Comparison of ENCODE assay signal across 8 mouse cellular contexts in the genomic region with DNA sequence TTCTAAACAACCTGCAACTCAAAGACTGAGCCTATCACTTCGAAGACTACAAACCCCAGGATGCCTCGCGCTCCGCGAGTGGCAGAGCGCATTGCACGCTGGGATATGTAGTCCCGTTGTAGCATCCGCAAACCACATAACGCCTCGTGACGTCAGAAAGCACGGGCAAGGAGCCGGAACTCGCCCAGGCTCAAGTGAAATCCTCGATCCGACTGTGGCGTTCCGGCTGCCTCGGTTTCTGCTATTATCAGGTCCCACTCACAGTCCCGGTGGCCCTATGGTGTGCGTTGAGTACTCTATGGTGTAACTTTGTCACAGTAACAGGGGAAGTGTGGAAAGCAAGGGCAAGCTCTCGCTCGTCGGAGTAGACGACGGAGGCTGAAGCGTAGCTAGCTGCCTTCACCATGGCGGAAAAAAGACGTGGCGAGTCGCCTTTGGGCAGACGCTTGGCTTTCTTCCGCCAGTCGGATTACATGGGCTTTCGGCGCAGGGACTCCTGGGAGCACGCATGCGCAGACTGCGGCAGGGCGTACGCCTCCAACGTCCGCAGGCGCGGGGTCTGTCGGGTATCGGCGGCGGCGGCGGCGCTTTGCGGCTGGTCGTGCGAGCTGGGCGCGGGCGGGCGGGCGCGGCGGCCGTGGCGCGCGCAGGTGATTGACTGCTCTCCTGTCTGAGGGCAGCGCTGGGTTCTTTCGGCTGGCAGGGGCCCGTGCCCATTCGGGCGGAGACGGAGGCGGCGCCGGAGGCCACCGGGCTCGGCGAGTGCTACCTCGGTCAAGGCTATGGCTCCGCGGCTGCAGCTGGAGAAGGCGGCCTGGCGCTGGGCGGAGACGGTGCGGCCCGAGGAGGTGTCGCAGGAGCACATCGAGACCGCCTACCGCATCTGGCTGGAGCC. TPM values are rescaled to one million over a fixed set of nuclear protein-coding genes. Genes with fewer than 3 reads are reported as not detected.
A peak's percentile ranks its signal among the peaks of the same experiment; 100 is the strongest.
DNase-seq lines count a peak whose midpoint lies in the region; ATAC-seq lines count a peak whose summit lies in the region.

Usp48 (plus strand) TSS at position 155 of the 895 bp plus-strand sequence.

- peak; percentile 95 for ATAC-seq in forebrain, embryonic 14.5 days
- ATAC-seq in neural tube, embryonic 15.5 days (ENCODE audit: low FRiP score) = peak; percentile 94

- peak within 1 kb of the TSS; percentile 87 for H3K4me2 ChIP-seq in forebrain, embryonic 14.5 days (ENCODE audit: low read length)
- H3K4me2 ChIP-seq in neural tube, embryonic 15.5 days = peak within 1 kb of the TSS; percentile 94

- peak within 1 kb of the TSS; percentile 81 for H3K4me3 ChIP-seq in forebrain, embryonic 14.5 days (ENCODE audit: low read depth, low read length)
- peak within 1 kb of the TSS; percentile 96 for H3K4me3 ChIP-seq in neural tube, embryonic 15.5 days (replicated peaks)

- under 1% methylated on average over 75 of the region's 92 CpGs for whole genome bisulfite sequencing in forebrain, embryonic 14.5 days
- under 1% methylated on average over 92 of the region's 92 CpGs for WGBS in neural tube, embryonic 15.5 days

- no peaks in the 10 kb centered on the region for H3K36me3 ChIP-seq in forebrain, embryonic 14.5 days (ENCODE audit: control insufficient read depth, insufficient read depth, low read length)
- H3K36me3 ChIP-seq in neural tube, embryonic 15.5 days = no peaks in the 10 kb centered on the region

- H3K9ac ChIP-seq in forebrain, embryonic 14.5 days (ENCODE audit: low read length) = peak within 1 kb of the TSS; percentile 88
- H3K9ac ChIP-seq in neural tube, embryonic 15.5 days (replicated peaks) = peak within 1 kb of the TSS; percentile 89

- intact Hi-C loops in heart, postnatal 14 days (cut with DNase I) = no loop called here

- H3K27ac ChIP-seq in forebrain, embryonic 14.5 days (ENCODE audit: low read depth, low read length) = peak within 1 kb of the TSS; percentile 99
- peak within 1 kb of the TSS; percentile 100 for H3K27ac ChIP-seq in neural tube, embryonic 15.5 days (replicated peaks)

- H3K4me1 ChIP-seq in forebrain, embryonic 14.5 days (ENCODE audit: control insufficient read depth, insufficient read depth, low read length) = peaks cover 14% of the 10 kb centered on the region
- peaks cover 37% of the 10 kb centered on the region for H3K4me1 ChIP-seq in neural tube, embryonic 15.5 days

- H3K27me3 ChIP-seq in forebrain, embryonic 14.5 days (replicated peaks; ENCODE audit: control insufficient read depth, insufficient read depth, low read length) = no peaks in the 10 kb centered on the region
- H3K27me3 ChIP-seq in neural tube, embryonic 15.5 days (replicated peaks) = no peaks in the 10 kb centered on the region

- peak; percentile 99 for DNase-seq in ES-CJ7 (ENCODE audit: low read depth, low spot score)
- peak; percentile 99 for DNase-seq in cerebellum, adult 11 months
- DNase-seq in forebrain, embryonic 14.5 days (ENCODE audit: low spot score) = peak; percentile 100
- peak; percentile 100 for DNase-seq in heart, postnatal 14 days
- peak; percentile 99 for DNase-seq in layer of hippocampus, adult 11-12 months (ENCODE audit: low spot score)
- peak; percentile 98 to 99 for DNase-seq in lung, adult 18-20 months
- peak; percentile 99 for DNase-seq in testis, postnatal 14 days (ENCODE audit: low spot score)

- H3K9me3 ChIP-seq in forebrain, embryonic 14.5 days (replicated peaks; ENCODE audit: control insufficient read depth, low read length) = no peaks in the 10 kb centered on the region
- H3K9me3 ChIP-seq in neural tube, embryonic 15.5 days (replicated peaks) = no peaks in the 10 kb centered on the region

RNA-seq across cellular contexts. Expression of gene Usp48, which starts in this region (rescaled TPM):
- polyA plus RNA-seq in forebrain, embryonic 14.5 days (2014; fragmentation: Nextera tagmentation; extraction: Ambion mirVana) = 52.4 and 68.4 TPM in 2 replicates
- 10 to 100 TPM; 36.7 to 40.1 TPM for total RNA-seq in heart, postnatal 14 days (2021)
- polyA plus RNA-seq in neural tube, embryonic 15.5 days (2015; fragmentation: Nextera tagmentation; extraction: Ambion mirVana) = 59.3 and 61.6 TPM in 2 replicates

Comparison
In these comparisons a context has a peak if more than half of its experiments do, and no peak if none do; other contexts are left out.
1. Peak in every context shown above with its lines: DNase-seq, ATAC-seq, H3K4me3 ChIP-seq and H3K27ac ChIP-seq.